Mouse (Mus musculus): ENCODE results near the gene Ubash3a. TPM values are rescaled to one million over a fixed set of nuclear protein-coding genes. Genes with fewer than 3 reads are reported as not detected.

The Ubash3a gene
- polyA plus RNA-seq, 2 experiments from 2014 or later = 234 to 303 TPM

DNA sequence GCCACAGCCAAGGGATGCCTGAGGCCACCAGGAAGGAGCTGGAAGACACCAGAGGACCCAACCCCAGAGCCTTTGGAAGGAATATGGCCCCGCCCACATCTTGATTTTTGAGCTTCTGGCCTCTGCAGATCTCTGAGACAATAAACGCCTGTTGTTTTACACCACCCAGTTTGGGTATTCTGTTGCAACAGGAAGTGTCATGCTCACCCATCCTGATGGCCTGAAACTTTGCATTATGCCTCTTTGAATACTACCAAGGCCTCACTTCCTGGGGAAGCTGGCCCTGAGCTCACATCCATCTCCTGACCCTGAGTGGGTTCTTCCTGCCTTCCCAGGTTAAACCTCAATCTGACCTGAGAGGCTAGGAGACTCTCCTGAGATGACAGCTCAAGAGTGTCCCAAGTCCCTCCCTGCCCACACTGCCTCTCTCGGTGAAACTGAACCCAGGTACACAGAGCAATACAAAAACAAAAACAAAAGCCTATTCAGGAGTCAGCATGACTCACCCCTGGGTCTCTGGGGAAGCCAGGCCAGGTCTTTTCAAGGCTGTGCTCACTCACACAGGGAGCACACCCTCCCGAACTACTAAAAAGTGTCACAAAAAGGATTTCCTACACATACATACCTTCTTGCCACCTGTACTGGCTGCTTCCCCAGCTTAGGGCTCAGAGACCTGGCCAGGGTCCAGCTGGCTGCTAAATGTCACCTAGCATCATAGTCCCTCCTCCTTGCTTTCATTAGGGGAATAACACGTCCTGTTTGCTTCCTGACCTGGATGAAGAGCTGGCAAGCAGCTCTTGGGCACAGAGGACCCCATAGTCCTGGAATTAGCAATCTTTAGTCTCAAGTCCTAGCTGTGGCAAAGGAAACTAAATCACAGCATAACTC, 8.6 kb downstream of the Ubash3a start:
- ATAC-seq = peak; percentile 38

DNA sequence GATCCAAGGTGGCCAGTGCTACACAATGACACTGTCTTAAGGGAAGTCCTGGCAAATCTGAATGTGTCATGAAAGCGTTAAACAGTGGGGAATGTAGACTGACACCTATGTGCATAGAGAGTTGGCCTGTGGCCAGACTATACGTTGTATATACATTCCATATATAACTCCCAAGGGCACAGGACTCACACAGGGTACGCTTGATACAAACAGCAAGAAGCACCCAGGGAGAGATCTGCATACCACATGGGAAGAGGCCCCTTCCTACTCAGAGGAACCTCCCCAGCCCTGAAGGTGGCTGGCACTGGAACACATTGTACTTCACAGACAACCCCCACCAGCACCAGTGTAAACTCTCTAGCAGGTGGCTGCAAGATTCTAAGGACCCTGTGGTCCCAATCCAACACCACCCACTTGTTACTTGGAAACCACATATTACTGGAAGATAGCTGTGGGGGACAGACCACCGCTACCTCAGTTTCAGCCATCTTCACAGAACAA, 15.2 kb downstream of the Ubash3a start:
- no peak for ATAC-seq

DNA sequence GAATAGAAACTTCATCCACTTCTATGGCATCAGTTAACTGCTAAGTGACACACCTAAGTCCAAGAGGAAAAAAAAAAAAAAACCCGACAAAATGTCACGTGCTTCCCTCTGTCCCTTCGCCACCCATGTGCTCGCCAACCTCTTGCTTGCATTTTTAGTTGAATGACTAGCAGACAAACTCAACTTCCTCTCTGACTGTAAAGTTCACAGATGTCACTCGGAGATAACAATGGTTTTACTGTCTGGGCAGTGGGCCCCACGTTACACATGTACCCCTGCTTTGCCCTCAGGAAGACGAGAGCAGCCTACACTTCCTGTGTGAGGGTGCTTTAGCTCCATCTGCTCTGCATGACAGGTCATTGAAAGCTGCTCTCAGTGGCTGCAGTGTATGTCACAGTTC, 16.2 kb downstream of the Ubash3a start:
- ATAC-seq = peak; percentile 91

DNA sequence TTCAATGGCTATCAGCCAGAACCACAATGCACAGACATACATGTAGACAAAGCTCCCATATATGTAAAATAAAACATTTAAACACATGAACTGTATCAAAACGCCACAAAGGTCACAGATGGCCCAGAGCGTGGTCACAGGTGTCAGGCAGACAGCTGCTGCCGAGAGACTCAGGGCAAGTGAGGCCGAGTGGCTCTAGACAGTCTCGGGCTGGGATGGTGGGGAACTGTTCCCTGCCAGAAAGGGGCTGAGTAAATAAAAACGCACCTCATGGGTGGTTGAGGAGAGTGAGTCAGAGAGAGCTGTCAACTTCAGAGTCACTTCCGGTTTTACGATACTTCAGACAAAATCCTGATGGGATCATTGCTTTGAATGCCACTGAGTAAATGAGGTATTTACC, 16.9 kb downstream of the Ubash3a start:
- peak; percentile 19 for ATAC-seq

DNA sequence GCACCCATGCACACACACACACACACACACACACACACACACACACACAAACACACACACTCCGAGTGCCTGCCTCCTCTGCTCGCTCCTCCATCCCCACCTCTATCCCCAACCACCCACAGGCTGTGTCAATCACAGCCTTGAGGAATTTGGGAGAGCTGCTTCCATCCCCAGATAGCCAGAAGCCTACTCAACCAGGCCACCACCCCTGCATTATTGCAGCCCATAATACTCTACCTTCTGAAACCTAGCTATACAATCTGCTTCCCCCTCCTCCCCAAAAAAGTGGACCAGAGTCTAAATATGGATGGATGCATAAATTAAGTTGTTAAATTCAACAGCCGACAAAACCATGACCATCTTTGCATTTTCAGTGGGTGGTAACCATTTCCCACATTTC, 18.7 kb downstream of the Ubash3a start:
- ATAC-seq = no peak

DNA sequence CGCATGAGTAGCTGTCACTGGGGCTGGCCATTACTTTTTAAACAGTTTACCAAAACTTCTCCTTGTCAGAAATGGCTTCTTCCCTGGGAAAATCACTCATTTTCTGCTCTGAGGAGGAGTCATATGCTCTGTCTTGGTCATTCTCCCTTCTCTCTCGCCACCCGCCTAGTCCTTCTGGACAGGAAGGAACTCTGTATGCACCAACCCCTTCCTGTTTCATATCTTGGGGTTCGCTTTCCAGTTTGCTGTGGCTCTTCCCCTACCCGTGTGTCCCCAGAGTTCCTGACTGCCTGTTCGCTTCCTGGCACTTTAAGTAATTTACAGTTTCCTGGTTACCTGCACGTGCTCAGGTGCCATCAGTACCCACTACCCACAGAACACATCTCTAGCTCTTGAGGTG, 19.3 kb downstream of the Ubash3a start:
- ATAC-seq = no peak

DNA sequence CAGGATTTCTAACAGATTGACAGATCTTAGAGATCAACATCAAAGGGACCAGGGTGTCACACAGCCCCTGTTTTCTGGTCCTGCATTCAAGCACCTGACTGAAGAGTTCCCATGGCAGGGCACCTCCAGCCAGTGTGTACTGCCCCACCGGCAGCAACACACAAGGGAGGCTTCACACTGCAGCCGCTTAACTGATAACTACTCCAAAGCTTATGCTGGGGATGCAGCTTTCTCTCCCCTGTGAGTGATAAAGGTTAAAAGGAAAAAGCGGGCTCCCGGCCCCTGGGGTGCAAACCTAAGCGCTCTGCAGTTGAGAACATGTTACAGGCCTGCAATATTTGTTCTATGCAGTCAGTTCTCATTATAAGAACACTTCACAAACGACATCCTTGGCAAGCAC, 24.1 kb downstream of the Ubash3a start:
- ATAC-seq = no peak

DNA sequence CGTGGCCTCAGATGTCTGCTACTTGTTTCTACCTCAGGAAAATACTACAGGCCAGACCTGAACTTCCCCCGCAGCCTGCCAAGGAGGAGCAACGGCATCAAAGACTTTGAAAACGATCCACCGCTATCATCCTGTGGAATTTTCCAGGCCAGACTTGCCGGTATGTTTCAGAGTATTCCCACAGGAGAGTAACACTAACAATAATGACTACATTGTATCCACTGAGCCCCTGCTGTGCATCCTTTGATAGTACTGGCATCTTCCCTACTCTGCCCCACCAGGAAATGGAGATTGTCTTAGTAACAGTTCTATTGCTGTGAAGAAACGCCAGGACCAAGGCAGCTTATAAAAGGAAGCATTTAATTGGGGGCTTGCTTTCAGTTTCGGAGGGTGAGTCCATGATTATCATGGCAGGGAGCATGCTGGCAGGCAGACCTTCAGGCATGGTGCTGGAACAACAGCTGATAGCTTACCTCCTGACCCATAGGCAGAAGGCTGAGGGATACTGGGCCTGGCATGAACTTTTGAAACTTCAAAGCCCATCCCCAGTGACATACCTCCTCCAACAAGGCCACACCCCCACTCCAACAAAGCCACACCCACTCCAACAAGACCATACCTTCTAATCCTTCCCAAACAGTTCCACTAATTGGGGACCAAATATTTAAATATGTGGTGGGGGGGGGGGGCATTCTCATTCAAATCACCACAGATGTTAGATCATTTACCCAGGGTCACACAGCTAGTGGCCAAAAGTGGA, 24.8 kb downstream of the Ubash3a start:
- no peak for ATAC-seq

DNA sequence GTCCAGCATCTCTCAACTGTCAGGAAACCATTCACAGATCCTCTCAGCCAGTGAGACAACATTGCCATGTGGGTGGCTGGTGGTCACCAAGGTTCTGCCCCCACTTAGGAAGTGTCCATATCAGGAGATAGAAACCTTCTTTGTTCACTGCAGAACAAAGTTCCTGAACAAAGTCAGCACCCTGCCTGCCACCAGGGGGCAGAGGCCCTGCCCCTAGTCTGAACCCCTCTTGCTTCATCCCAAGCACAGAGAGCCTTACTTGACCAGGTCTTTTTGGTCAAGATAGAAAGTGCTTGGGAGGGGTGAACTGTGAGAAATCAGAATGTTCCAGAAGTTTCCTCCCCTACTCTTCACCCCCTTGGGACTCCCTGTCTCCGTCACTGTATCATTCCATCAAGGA, 28.2 kb downstream of the Ubash3a start:
- no peak for ATAC-seq

DNA sequence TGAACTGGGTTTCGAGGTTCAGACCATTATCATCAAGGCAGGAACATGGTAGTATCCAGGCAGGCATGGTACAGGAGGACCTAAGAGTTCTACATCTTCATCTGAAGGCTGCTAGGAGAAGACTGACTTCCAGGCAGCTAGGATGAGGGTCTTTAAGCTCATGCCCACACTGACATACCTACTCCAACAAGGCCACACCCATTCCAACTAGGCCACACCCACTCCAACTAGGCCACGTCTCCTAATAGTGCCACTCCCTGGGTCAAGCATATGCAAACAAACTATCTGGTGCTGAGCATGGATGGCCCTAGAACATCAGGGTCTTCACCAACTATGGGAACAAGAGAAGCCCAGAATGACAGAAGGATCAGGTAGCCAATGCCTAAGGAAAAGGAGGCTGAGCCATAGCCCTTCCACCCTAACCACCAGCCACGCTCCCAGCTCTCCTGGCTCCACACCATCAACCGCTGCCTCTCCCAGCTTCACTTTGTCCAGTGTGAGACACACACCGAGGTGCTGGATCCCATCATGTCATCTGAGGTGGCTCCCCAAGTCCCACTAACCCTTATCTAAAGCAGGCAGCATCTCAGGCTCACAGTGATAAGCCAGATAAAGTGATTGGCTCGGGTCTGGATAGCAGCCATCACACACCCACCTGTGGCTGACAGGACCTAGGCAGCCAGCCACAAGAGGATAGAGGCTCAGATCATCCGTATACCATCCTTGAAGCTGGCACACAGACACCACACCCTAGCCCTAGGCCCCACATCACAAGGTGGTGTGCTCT, 30.8 kb downstream of the Ubash3a start:
- no peak for ATAC-seq

DNA sequence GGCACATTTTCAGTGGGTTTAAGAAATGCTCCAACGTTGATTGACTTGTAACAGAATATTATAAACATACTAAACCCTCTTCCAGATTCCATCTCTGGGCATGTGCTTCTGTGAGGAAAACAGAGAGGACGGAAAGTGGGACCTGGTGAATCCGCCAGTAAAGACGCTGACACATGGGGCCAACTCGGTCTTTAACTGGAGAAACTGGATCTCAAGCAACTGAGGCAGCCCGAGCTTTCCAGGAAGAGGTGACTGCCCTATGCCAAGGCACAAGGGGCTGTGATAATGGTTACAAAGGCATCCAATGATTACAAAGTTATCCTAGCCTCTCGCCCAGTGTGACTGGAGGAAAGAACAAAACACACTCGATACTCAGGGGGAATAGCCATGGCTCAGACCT, 33.5 kb downstream of the Ubash3a start:
- no peak for ATAC-seq

DNA sequence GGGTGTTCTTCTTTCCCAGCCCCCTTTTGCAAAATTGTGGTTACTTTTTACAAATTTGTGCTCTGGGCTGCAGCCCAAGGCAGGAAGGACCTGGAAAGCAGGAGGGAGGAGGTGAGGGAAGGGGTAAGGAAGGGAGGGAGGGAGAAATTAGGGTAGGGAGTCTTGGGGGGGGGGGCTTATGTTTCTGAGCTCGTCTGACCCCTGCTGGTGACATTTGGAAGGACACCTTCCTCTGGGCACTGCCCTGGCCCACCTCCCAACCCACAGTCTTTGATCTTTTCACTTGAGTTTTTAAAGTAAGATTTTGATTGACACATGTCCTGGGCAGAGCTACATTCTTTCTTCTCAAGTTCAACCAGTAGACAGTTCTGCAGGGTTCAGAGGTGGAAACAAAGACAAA, 35.1 kb downstream of the Ubash3a start:
- peak; percentile 18 for ATAC-seq

DNA sequence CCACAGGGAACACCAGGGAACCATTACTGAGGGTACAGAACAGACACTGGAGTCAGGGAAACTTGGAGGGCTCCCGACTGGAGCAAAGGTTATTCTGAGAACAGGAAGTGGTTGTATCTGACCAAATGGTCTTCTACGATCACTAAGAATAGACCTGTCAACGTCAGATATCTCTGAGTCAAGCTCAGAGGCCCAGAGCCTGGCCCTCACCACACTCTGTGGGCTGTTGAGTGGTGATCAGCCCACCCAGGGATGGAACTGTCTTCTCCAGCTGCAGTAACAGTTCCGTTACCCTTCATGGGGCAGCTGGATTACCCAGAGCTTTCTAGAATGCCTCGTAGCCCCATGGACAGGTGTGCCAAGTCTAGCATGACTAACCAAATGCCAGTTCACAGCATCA, 37.6 kb downstream of the Ubash3a start:
- ATAC-seq = no peak

DNA sequence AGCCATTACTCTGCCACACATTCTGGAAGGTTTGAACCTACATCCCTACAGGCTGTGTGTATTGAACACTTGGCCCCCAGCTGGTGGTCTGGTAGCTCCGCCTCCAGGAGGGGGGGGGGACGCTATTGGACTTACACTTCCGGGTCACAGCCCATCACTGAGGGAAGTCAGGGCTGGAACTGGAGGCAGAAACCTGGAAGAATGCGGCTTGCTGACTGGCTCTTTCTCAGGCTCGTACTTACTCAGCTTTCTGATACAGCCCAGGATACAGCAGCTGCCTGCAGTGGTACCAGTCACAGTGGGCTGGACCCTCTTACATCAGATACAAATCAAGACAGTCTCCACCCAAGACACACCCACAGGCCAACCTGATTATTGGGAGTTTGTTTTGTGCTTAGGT, 39.5 kb downstream of the Ubash3a start:
- ATAC-seq = no peak

DNA sequence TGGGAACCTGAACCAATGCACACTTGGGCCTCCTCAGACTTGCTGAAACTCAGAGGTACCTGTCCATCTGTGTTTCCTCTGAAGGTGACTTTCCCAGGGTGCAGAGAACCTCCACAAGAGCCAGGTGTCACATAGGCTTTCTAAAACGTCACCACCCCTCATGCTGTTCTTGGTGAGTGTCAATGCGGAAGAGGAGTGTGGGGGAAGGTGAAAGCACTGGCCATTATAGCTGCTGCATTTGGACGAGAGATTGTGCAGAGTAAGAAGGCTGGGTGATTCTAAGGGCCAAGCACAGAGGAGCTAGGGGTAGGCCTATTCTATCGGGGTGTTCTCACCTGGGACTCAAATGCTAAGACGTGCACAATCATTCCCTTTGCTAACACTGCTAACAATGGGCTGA, 46.3 kb downstream of the Ubash3a start:
- ATAC-seq = no peak

DNA sequence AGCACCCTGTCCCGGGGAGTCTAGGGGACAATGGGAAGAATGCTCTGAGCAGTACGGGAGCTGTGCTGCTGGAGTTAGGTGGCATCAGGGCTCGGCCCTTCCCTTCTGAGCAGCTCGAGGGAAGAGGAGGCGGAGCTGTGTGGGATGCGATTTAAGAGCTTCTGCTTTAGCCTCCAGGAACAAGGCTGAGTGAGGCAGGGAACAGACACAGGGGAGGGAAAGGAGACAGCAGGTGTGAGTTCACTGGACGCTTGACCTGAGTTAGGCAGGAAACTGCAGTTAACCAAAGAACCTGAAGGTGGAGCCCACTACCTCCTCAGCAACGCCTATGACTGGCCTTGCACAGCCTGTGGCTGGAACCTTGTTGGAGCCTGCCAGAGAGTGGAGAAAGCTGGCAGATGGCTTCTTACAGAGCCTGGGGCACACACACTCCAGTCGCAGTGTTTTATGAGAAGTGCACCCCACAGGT, 46.8 kb downstream of the Ubash3a start:
- peak; percentile 74 for ATAC-seq

DNA sequence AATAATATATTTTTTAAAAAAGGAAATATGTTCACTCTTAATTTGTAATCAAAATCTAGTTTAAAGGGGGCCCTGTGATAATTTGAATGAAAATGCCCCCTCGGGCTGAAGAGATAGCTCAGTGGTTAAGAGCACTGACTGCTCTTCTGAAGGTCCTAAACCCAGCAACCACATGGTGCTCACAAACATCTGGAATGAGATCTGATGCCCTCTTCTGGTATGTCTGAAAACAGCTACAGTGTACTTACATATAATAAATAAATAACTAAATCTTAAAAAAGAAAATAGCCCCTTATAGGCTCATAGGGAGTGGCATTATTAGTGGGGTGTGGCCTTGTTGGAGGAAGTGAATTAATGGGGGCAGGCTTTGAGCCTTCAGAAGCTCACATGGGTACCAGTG, 49.5 kb downstream of the Ubash3a start:
- ATAC-seq = no peak

DNA sequence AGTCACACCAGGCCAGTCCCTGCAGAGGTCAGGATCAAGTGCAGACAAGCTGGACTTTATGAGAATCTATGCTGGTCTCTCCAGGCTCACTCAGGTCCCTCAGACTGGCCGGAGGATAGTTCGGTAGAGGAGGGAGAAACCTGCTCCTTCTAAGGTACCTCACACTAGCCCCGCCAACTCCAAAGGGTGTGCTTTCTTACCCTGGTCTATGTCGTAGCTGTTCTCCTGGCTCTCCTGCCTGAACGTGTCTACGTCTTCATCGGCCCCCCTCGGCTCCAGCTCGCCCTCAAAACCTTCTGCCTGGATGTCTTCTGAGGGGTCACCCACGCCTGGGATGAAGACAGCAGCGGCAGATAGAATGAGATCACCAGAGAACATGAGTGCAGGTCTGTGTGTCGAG, 50.2 kb downstream of the Ubash3a start:
- ATAC-seq = no peak

DNA sequence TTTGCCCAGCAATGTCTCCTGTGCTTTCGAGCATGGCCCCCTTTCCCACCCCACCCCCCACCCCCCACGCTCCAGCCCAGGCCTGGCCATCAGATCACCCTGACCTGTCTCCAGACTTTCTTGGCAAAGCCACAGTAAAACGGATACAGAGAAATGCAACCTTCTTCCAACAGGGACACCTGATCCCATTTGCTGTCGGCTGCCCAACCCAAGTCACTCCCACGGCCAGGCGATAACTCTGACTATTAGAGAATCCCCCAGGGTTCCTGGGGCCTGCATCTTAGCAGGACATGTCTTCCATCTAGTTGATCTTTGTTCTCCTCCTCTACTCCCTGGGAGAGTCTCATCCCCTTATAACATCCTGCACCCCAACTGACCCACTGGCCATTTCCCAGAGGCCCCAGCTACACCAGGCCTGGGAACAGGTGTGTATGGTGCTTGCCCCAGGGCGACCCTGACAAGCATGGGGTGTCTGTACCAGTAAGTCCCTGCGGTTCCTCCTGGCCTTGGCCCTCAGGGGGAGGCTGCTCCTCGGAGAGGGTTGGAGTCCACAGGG, 50.7 kb downstream of the Ubash3a start:
- ATAC-seq = no peak

DNA sequence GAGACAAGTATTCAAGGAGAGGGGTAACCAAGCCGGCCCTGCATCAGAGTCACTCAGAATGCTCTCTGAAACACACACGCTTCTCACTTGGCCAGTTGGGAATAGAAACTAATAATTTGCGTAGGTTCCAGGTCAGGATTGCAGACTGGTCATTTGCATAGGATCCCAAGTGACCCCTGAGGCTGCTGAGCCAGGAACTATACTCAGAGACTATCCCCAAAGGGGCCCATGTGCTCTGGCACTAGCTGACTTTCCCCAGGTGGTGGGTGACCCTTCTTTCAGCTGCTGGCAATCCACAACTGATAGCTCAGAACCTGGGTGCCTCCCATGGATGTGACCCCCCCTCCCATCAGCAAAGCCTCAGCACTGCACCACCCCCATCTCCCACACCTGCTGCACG, 51.5 kb downstream of the Ubash3a start:
- ATAC-seq = no peak

DNA sequence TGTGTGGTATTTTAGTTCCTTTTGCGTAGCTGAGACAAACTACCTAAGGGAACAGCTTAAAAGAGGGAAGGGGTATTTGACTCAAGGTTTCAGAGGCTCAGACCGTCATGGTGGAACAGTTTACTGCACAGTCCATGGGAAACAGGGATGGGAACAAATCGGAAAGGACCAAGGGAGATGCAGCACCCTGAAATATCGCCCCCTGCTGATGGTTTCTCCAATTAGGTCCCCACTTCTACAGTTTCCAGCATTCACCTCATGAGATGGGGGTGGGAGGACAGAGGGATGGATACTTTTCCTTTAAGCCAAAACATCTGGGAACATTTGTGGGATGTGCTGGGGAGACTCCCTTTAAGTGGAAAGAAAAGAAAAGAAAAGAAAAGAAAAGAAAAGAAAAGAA, 52.2 kb downstream of the Ubash3a start:
- ATAC-seq = no peak

DNA sequence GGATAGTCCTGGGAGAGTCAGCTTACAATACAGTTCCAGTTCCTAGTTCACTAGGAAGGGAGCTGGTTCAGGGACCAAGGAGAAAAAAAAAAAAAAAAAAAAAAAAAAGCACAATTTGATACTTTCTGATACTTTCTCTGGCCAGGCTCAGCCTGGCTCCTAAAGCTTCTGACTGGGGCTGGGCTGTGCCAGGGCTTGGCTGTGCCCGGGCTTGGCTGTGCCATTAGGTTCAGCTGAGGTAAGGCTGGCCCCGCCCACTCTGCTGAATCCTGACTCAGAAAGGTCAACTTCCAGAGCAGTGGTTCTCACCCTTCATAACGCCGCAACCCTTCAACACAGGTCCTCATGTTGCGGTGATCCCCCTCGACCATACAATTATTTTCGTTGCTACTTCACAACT, 52.8 kb downstream of the Ubash3a start:
- ATAC-seq = no peak

DNA sequence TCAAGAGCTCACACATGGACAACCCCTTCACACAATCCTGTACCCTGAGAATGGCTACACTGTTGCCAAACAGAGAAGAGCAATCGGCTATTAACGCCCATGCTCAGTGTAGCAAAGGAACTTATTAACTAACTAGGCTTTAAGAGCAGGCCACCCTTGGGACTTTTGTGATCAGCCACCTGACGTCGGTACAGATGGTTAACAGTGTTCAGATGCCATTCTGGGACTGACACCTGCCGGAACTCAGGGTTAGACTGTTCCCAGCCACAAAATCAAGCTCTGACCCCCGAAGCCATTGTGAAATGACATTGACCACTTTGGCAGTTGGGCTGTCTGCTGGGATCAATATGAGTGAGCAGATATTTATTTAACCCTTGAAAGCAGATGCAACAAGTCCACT, 53.7 kb downstream of the Ubash3a start:
- ATAC-seq = no peak

Measured in CD4-positive, CD25-positive, alpha-beta regulatory T cell, adult 4 months (primary cell).